Mouse (Mus musculus) ES-Bruce4 (cell line): ENCODE results near the gene Jag2.

ENCODE experiments used
- CTCF ChIP-seq: IDR thresholded peaks from one replicate; pipeline ENCODE4 v1.8.1; 2011; ENCODE audit warnings: low read depth, low read length
- EP300 ChIP-seq: IDR thresholded peaks from 2 replicates; pipeline ENCODE4 v1.6.1; 2011; ENCODE audit warnings: low read depth, low read length; ENCODE audit not compliant: insufficient read depth
- POLR2A ChIP-seq: IDR thresholded peaks from one replicate; pipeline ENCODE4 v1.8.1; 2011; ENCODE audit warnings: low read length; ENCODE audit not compliant: insufficient read depth

DNA sequence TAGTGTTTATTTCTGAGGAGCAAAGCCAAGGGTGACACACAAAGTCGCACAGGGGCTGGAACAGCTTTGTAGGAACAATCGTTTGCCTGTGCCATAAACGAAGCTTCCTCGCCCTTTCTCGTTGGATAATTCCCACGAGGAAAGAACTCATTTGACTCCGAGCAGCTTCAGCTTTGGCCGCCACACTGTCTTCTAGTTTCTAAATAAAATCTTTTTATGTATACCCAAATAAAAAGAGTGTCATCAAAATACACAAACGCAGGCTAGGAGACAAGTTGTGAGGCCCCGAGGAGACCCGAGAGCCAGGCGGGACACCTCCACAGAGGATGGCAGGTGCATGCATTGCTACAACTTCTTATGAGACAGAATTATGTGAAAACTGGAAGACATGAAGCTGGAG, 31.2 kb downstream of the Jag2 start:
- TF ChIP-seq EP300, result no peak
- no peak for TF ChIP-seq CTCF
- TF ChIP-seq POLR2A, result no peak
